Mouse (Mus musculus) heart, postnatal 0 days (tissue): ENCODE data around the gene Slc9a3r2. TPM values are rescaled to one million over a fixed set of nuclear protein-coding genes. Genes with fewer than 3 reads are reported as not detected.

Experiments
- ATAC-seq: fragments of 200-750 bp; cut with Nextera tagmentation; 2 replicates; pipeline ENCODE4 v1.8.0; 2017; ENCODE audit warnings: low read depth, moderate number of reproducible peaks, moderate library complexity; ENCODE audit not compliant: insufficient read depth
- DNase-seq: peaks from one replicate; pipeline ENCODE4 v3.0.0-alpha.2; 2016; ENCODE audit warnings: low spot score
- H3K27ac ChIP-seq: fragments of 300-500 bp; sonication (generic); 2 replicates; pipeline ENCODE4 v1.5.1; 2014; ENCODE audit warnings: low read depth, mild to moderate bottlenecking
- H3K27me3 ChIP-seq: fragments of 300-500 bp; sonication (generic); 2 replicates; pipeline ENCODE4 v1.6.1; 2014; ENCODE audit warnings: low read length, mixed read lengths; ENCODE audit not compliant: control insufficient read depth, insufficient read depth
- H3K36me3 ChIP-seq: fragments of 300-500 bp; sonication (generic); replicated peaks from 2 replicates; pipeline ENCODE4 v1.6.1; 2014; ENCODE audit warnings: low read length, mixed read lengths; ENCODE audit not compliant: control insufficient read depth, insufficient read depth
- H3K4me1 ChIP-seq: fragments of 300-500 bp; sonication (generic); 2 replicates; pipeline ENCODE4 v1.6.1; 2014; ENCODE audit warnings: antibody characterized with exemption; ENCODE audit not compliant: control insufficient read depth, insufficient read depth
- H3K4me2 ChIP-seq: fragments of 300-500 bp; sonication (generic); 2 replicates; pipeline ENCODE4 v1.6.1; 2014; ENCODE audit warnings: low read depth, mild to moderate bottlenecking, low read length, moderate library complexity
- H3K4me3 ChIP-seq: fragments of 300-500 bp; sonication (generic); 2 replicates; pipeline ENCODE4 v1.5.1; 2014; ENCODE audit warnings: low read depth, low read length
- H3K9ac ChIP-seq: fragments of 300-500 bp; sonication (generic); replicated peaks from 2 replicates; pipeline ENCODE4 v1.6.1; 2014; ENCODE audit warnings: low read depth, low read length, mixed read lengths
- H3K9me3 ChIP-seq: fragments of 300-500 bp; sonication (generic); replicated peaks from 2 replicates; pipeline ENCODE4 v1.6.1; 2016; ENCODE audit warnings: low read length; ENCODE audit not compliant: control insufficient read depth
- CTCF ChIP-seq: IDR thresholded peaks from 2 replicates; pipeline ENCODE4 v1.5.1; 2016; ENCODE audit warnings: antibody characterized with exemption, control low read depth, low read depth
- EP300 ChIP-seq: IDR thresholded peaks from 2 replicates; pipeline ENCODE4 v1.6.1; 2016; ENCODE audit warnings: antibody characterized with exemption, low read depth
- WGBS: fragments of 180-500 bp; shearing (Covaris S2); extraction: QIAGEN DNeasy Blood & Tissue Kit; methylation state at CpG from one replicate; pipeline ENCODE4 v1.1.7; 2014; 5-methylcytosine and 5-hydroxymethylcytosine counted together
- polyA plus RNA-seq: library from polyadenylated mRNA; unstranded; fragments of >200 nt; fragmentation: Nextera tagmentation; extraction: Ambion mirVana; gene quantifications from 2 replicates; pipeline ENCODE4 v1.2.1, GENCODE M21; 2015
- total RNA-seq: library from RNA; depleted of rRNA; stranded (reverse); fragments of >200 nt; gene quantifications from 2 replicates; pipeline ENCODE4 v1.2.3, GENCODE M21; 2014; ENCODE audit warnings: low replicate concordance

Gene Slc9a3r2
- total and polyA plus RNA-seq, 2 experiments from 2014 or later, result 68.1 to 87.9 TPM

- Histone ChIP-seq H3K4me2 (no peak overlapping the region), H3K36me3 (peaks cover 20% of the 10 kb centered on the region), H3K9me3 (no peaks in the 10 kb centered on the region), H3K4me1 (peaks cover 16% of the 10 kb centered on the region), H3K27ac (0 out of 2 replicates have a peak overlapping the region, but pooled peaks have one; percentile 21), H3K27me3 (no peaks in the 10 kb centered on the region), H3K9ac (no peak overlapping the region), H3K4me3 (no peak overlapping the region)
- TF ChIP-seq CTCF (no peak), EP300 (0 out of 2 replicates have a peak, but pooled peaks have one; percentile 52)
- 32% methylated on average over 4 of the region's 4 CpGs for whole genome bisulfite sequencing
- ATAC-seq, result peak; percentile 15
- DNase-seq, result no peak
These were observed 15.1 kb downstream of the Slc9a3r2 start for GRCm38 (mm10) chr17:24635024-24635423.

- Histone ChIP-seq H3K9ac (no peak overlapping the region), H3K4me3 (no peak overlapping the region), H3K9me3 (no peaks in the 10 kb centered on the region), H3K27me3 (no peaks in the 10 kb centered on the region), H3K27ac (peak overlapping the region; percentile 80; the same call in 1 of the 2 replicates), H3K36me3 (peaks cover 20% of the 10 kb centered on the region), H3K4me2 (no peak overlapping the region), H3K4me1 (peaks cover 16% of the 10 kb centered on the region)
- TF ChIP-seq EP300 (no peak), CTCF (no peak)
- no peak for ATAC-seq
- WGBS, result 94% methylated on average over 11 of the region's 11 CpGs
- DNase-seq, result no peak
These were observed 16.3 kb downstream of the Slc9a3r2 start for GRCm38 (mm10) chr17:24633831-24634230.

GRCm38 (mm10) chr17:24632813-24633449 is 17.2 kb downstream of the Slc9a3r2 start:
- Histone ChIP-seq H3K4me3 (peak overlapping the region; percentile 63), H3K4me1 (peaks cover 16% of the 10 kb centered on the region), H3K27me3 (no peaks in the 10 kb centered on the region), H3K36me3 (peaks cover 20% of the 10 kb centered on the region), H3K4me2 (peak overlapping the region; percentile 68), H3K9ac (peak overlapping the region; percentile 54), H3K27ac (peak overlapping the region; percentile 80), H3K9me3 (no peaks in the 10 kb centered on the region)
- ATAC-seq (peak; percentile 65), DNase-seq (peak; percentile 70)
- TF ChIP-seq EP300 (no peak), CTCF (no peak)
- 4% methylated on average over 22 of the region's 22 CpGs for WGBS

- Histone ChIP-seq H3K9ac (peak within 1 kb of the TSS; percentile 54), H3K27ac (peak within 1 kb of the TSS; percentile 80), H3K4me3 (peak within 1 kb of the TSS; percentile 63), H3K27me3 (no peaks in the 10 kb centered on the region), H3K36me3 (peaks cover 26% of the 10 kb centered on the region), H3K9me3 (no peaks in the 10 kb centered on the region), H3K4me2 (peak within 1 kb of the TSS; percentile 68), H3K4me1 (peaks cover 16% of the 10 kb centered on the region)
- no peak; the same call in 1 of the 2 replicates for TF ChIP-seq CTCF
- TF ChIP-seq EP300, result peak; percentile 27; the same call in 1 of the 2 replicates
- 2% methylated on average over 51 of the region's 51 CpGs for WGBS
- ATAC-seq, result peak; percentile 69
- DNase-seq, result peak; percentile 85
These were observed 17.8 kb downstream of the Slc9a3r2 start, which contains the start of the genes Tsc2 and Nthl1 for GRCm38 (mm10) chr17:24632167-24632812. Gene Tsc2 (minus strand): TSS chr17:24632630. Gene Nthl1 (plus strand): TSS chr17:24632680.

GRCm38 (mm10) chr17:24630072-24630471 is 20.1 kb downstream of the Slc9a3r2 start:
- H3K9me3 ChIP-seq, result no peaks in the 10 kb centered on the region
- no peak overlapping the region for H3K4me2 ChIP-seq
- no peak overlapping the region for H3K27ac ChIP-seq
- no peak overlapping the region for H3K4me3 ChIP-seq
- H3K9ac ChIP-seq, result no peak overlapping the region
- WGBS, result 87% methylated on average over 14 of the region's 14 CpGs
- H3K27me3 ChIP-seq, result no peaks in the 10 kb centered on the region
- peaks cover 46% of the 10 kb centered on the region for H3K36me3 ChIP-seq
- no peak for DNase-seq
- H3K4me1 ChIP-seq, result peaks cover 9% of the 10 kb centered on the region; the same call in 1 of the 2 replicates
- TF ChIP-seq CTCF (no peak), EP300 (no peak)
- no peak for ATAC-seq
